Mouse (Mus musculus): ENCODE results near the gene Nbea.

Gene Nbea

GRCm38 (mm10) chr3:55787487-55788213 lies 395.9 kb downstream of the Nbea start:
- Histone ChIP-seq H3K27me3 (ENCODE audit: control insufficient read depth, insufficient read depth, low read length, poor library complexity, severe bottlenecking) (no peaks in the 10 kb centered on the region), H3K36me3 (ENCODE audit: control insufficient read depth, insufficient read depth, low read length, poor library complexity, severe bottlenecking) (no peaks in the 10 kb centered on the region)
- DNase-seq (ENCODE audit: low read depth, low spot score), result no peak

GRCm38 (mm10) chr3:55786835-55787486 lies 396.5 kb downstream of the Nbea start:
- H3K36me3 ChIP-seq (ENCODE audit: control insufficient read depth, insufficient read depth, low read length, poor library complexity, severe bottlenecking), result no peaks in the 10 kb centered on the region
- DNase-seq (ENCODE audit: low read depth, low spot score), result no peak

GRCm38 (mm10) chr3:55785981-55786725 lies 397.3 kb downstream of the Nbea start:
- Histone ChIP-seq H3K36me3 (ENCODE audit: control insufficient read depth, insufficient read depth, low read length, poor library complexity, severe bottlenecking) (no peaks in the 10 kb centered on the region), H3K27me3 (ENCODE audit: control insufficient read depth, insufficient read depth, low read length, poor library complexity, severe bottlenecking) (no peaks in the 10 kb centered on the region)
- DNase-seq (ENCODE audit: low read depth, low spot score), result no peak

More at GRCm38 (mm10) chr3:55786835-55787486, 396.5 kb downstream of the Nbea start:
- H3K27me3 ChIP-seq (ENCODE audit: control insufficient read depth, insufficient read depth, low read length, poor library complexity, severe bottlenecking), result no peaks in the 10 kb centered on the region

- H3K36me3 ChIP-seq (ENCODE audit: control insufficient read depth, insufficient read depth, low read length, poor library complexity, severe bottlenecking), result no peaks in the 10 kb centered on the region
- DNase-seq (ENCODE audit: low read depth, low spot score), result no peak
- H3K27me3 ChIP-seq (ENCODE audit: control insufficient read depth, insufficient read depth, low read length, poor library complexity, severe bottlenecking), result no peaks in the 10 kb centered on the region
Observed at GRCm38 (mm10) chr3:55785266-55785980, 398.1 kb downstream of the Nbea start.

GRCm38 (mm10) chr3:55784101-55784500 lies 399.4 kb downstream of the Nbea start:
- no peak for DNase-seq (ENCODE audit: low read depth, low spot score)
- no peaks in the 10 kb centered on the region for H3K27me3 ChIP-seq (ENCODE audit: control insufficient read depth, insufficient read depth, low read length, poor library complexity, severe bottlenecking)

GRCm38 (mm10) chr3:55783171-55784081 lies 400.1 kb downstream of the Nbea start:
- DNase-seq (ENCODE audit: low read depth, low spot score), result no peak
- H3K36me3 ChIP-seq (ENCODE audit: control insufficient read depth, insufficient read depth, low read length, poor library complexity, severe bottlenecking), result no peaks in the 10 kb centered on the region
- H3K27me3 ChIP-seq (ENCODE audit: control insufficient read depth, insufficient read depth, low read length, poor library complexity, severe bottlenecking), result no peaks in the 10 kb centered on the region

More at GRCm38 (mm10) chr3:55784101-55784500, 399.4 kb downstream of the Nbea start:
- H3K36me3 ChIP-seq (ENCODE audit: control insufficient read depth, insufficient read depth, low read length, poor library complexity, severe bottlenecking), result no peaks in the 10 kb centered on the region

GRCm38 (mm10) chr3:55782771-55783170 lies 400.7 kb downstream of the Nbea start:
- DNase-seq (ENCODE audit: low read depth, low spot score), result no peak
- H3K36me3 ChIP-seq (ENCODE audit: control insufficient read depth, insufficient read depth, low read length, poor library complexity, severe bottlenecking), result no peaks in the 10 kb centered on the region
- H3K27me3 ChIP-seq (ENCODE audit: control insufficient read depth, insufficient read depth, low read length, poor library complexity, severe bottlenecking), result no peaks in the 10 kb centered on the region

- Histone ChIP-seq H3K36me3 (ENCODE audit: control insufficient read depth, insufficient read depth, low read length, poor library complexity, severe bottlenecking) (no peaks in the 10 kb centered on the region), H3K27me3 (ENCODE audit: control insufficient read depth, insufficient read depth, low read length, poor library complexity, severe bottlenecking) (no peaks in the 10 kb centered on the region)
- DNase-seq (ENCODE audit: low read depth, low spot score), result no peak
Observed at GRCm38 (mm10) chr3:55782056-55782687, 401.3 kb downstream of the Nbea start, which contains the start of gene Mab21l1. Gene Mab21l1 (plus strand): TSS chr3:55782510.

- no peak for DNase-seq (ENCODE audit: low read depth, low spot score)
- Histone ChIP-seq H3K27me3 (ENCODE audit: control insufficient read depth, insufficient read depth, low read length, poor library complexity, severe bottlenecking) (no peaks in the 10 kb centered on the region), H3K36me3 (ENCODE audit: control insufficient read depth, insufficient read depth, low read length, poor library complexity, severe bottlenecking) (no peaks in the 10 kb centered on the region)
Observed at GRCm38 (mm10) chr3:55781429-55782055, 402.0 kb downstream of the Nbea start.

- H3K27me3 ChIP-seq (ENCODE audit: control insufficient read depth, insufficient read depth, low read length, poor library complexity, severe bottlenecking), result no peaks in the 10 kb centered on the region
- no peak for DNase-seq (ENCODE audit: low read depth, low spot score)
Observed at GRCm38 (mm10) chr3:55780120-55781070, 403.1 kb downstream of the Nbea start.

GRCm38 (mm10) chr3:55778764-55779730 lies 404.5 kb downstream of the Nbea start:
- H3K27me3 ChIP-seq (ENCODE audit: control insufficient read depth, insufficient read depth, low read length, poor library complexity, severe bottlenecking), result no peaks in the 10 kb centered on the region
- no peak for DNase-seq (ENCODE audit: low read depth, low spot score)

More at GRCm38 (mm10) chr3:55780120-55781070, 403.1 kb downstream of the Nbea start:
- no peaks in the 10 kb centered on the region for H3K36me3 ChIP-seq (ENCODE audit: control insufficient read depth, insufficient read depth, low read length, poor library complexity, severe bottlenecking)

More at GRCm38 (mm10) chr3:55778764-55779730, 404.5 kb downstream of the Nbea start:
- no peaks in the 10 kb centered on the region for H3K36me3 ChIP-seq (ENCODE audit: control insufficient read depth, insufficient read depth, low read length, poor library complexity, severe bottlenecking)
